Mouse (Mus musculus): ENCODE results near the gene Dlg4. TPM values are rescaled to one million over a fixed set of nuclear protein-coding genes. Genes with fewer than 3 reads are reported as not detected.

Dlg4 gene
- total and polyA plus RNA-seq, 2 experiments from 2014 or later, result 14.3 to 230 TPM

DNA sequence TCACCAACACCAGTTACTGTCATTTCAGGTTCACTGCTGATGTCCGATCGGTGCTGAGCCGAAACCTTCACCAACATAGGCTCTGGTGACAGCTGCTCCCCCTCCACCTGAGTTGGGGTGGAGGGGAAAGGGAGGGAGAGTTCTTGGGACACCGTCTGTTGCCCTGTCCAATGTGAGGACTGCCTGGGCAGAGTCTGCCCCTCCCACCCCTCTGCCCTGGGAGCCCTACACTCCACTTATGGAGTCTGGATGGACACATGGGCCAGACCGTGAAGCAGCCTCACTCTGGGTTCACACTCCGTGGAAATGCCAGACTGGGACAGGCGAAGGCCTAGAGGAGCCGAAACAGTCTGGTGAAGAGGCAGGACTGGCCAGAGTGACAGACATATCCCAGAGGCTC, 26.8 kb upstream of the Dlg4 start:
- no peak for ATAC-seq
- Histone ChIP-seq H3K4me1 (ENCODE audit: insufficient read depth) (peaks cover 8% of the 10 kb centered on the region), H3K4me2 (ENCODE audit: low read depth) (no peak overlapping the region), H3K4me3 (ENCODE audit: low read depth, low read length) (no peak overlapping the region), H3K9me3 (ENCODE audit: low read length) (no peaks in the 10 kb centered on the region), H3K36me3 (ENCODE audit: insufficient read depth) (peaks cover 60% of the 10 kb centered on the region), H3K27me3 (ENCODE audit: insufficient read depth, low read length) (no peaks in the 10 kb centered on the region), H3K9ac (no peak overlapping the region), H3K27ac (ENCODE audit: low read depth, low read length) (no peak overlapping the region)
- 88% methylated on average over 8 of the region's 8 CpGs for WGBS
- no peak for DNase-seq
- TF ChIP-seq CTCF (IDR thresholded peaks at IDR 0.05; ENCODE audit: low read depth), result no peak

DNA sequence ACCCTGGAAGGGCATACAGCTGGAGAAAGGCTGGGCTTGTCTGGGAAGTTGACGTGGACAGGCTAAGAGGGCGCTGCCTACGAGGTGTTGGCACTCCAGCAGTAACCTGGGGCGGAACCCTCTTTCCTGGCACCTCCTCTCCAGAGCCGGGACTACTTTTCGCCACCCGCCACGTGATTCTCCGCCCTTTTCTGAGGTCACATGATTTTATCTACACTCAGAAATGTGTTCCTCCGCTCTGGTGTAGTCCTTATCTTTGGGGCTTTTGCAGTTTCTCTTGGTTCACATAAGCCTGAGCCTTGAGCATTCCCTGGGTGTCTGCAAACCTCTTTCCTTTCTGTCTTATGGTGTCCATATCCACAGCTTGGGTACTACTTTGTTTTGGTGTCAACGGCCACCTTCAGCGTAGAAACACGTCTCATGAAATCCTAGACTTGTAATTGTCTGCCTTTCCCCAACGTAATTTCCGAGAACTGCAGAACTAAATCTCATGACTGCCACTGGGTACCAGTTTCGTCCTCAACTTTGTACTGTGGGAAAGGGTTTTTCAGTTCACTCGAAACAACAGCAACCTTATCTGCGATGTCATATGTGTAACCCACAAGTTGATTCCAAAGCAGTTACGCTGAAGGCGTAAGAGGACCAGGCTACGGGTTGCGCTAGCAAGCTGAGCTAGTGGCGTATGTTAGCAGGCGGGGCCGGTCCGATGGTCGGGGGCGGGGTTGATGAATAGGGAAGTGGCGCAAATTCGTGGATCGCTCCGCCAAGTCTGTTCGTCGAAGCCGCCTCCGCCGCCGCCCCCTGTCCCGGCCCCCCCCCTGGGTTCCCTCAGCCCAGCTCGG, 25.7 kb upstream of the Dlg4 start, which contains the start of gene Gabarap:
Gene Gabarap, plus strand, starts transcription at position 294 of the 842 bp plus-strand sequence.
- Histone ChIP-seq H3K4me1 (ENCODE audit: insufficient read depth) (peaks cover 8% of the 10 kb centered on the region), H3K27ac (ENCODE audit: low read depth, low read length) (peak within 1 kb of the TSS; percentile 90), H3K9ac (peak within 1 kb of the TSS; percentile 88), H3K9me3 (ENCODE audit: low read length) (no peaks in the 10 kb centered on the region), H3K36me3 (ENCODE audit: insufficient read depth) (peaks cover 54% of the 10 kb centered on the region), H3K4me2 (ENCODE audit: low read depth) (peak within 1 kb of the TSS; percentile 73), H3K4me3 (ENCODE audit: low read depth, low read length) (peak within 1 kb of the TSS; percentile 79), H3K27me3 (ENCODE audit: insufficient read depth, low read length) (no peaks in the 10 kb centered on the region)
- DNase-seq, result peak; percentile 97
- under 1% methylated on average over 40 of the region's 40 CpGs for WGBS
- peak; percentile 76 for ATAC-seq
- TF ChIP-seq CTCF (IDR thresholded peaks at IDR 0.05; ENCODE audit: low read depth), result no peak

DNA sequence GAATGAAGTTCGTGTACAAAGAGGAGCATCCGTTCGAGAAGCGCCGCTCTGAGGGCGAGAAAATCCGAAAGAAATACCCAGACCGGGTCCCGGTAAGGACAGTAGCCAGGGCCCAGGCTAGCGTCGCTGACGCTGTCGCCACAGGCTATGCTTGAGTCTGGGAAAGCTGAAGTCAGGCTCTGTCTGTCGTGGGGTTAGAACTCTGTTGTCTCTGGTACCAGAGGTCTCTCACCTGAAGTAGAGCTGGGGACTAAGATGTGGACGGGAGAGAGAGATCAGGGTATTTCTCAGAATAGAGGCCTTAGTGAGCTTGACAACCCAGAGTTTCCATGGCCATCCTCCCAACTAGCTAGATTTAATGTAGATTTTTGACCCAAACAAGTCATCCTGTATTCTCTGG, 25.0 kb upstream of the Dlg4 start:
- no peaks in the 10 kb centered on the region for H3K27me3 ChIP-seq (ENCODE audit: insufficient read depth, low read length)
- H3K9me3 ChIP-seq (ENCODE audit: low read length), result no peaks in the 10 kb centered on the region
- H3K4me3 ChIP-seq (ENCODE audit: low read depth, low read length), result peak overlapping the region; percentile 79
- H3K9ac ChIP-seq, result peak overlapping the region; percentile 88
- H3K27ac ChIP-seq (ENCODE audit: low read depth, low read length), result peak overlapping the region; percentile 90
- WGBS, result 0% methylated on average over 15 of the region's 15 CpGs
- peaks cover 48% of the 10 kb centered on the region for H3K36me3 ChIP-seq (ENCODE audit: insufficient read depth)
- ATAC-seq (peak; percentile 9; the same call in 1 of the 2 replicates), DNase-seq (no peak)
- peaks cover 8% of the 10 kb centered on the region for H3K4me1 ChIP-seq (ENCODE audit: insufficient read depth)
- TF ChIP-seq CTCF (IDR thresholded peaks at IDR 0.05; ENCODE audit: low read depth), result no peak
- peak overlapping the region; percentile 73 for H3K4me2 ChIP-seq (ENCODE audit: low read depth)

DNA sequence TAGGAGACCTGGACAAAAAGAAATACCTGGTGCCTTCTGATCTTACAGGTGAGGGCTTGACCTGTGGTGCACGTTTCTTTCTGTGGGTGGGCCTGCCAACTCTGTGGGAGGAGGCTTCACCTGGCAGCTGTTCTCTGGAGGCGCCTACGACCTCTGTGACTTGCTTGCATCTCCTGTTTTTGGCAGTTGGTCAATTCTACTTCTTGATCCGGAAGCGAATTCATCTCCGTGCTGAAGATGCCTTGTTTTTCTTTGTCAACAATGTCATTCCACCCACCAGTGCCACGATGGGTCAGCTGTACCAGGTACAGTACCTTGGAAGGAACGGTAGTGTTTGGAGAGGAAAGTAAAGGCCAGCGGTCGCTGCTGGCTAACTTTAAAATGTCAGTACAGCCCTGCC, 24.3 kb upstream of the Dlg4 start:
- Histone ChIP-seq H3K27me3 (ENCODE audit: insufficient read depth, low read length) (no peaks in the 10 kb centered on the region), H3K9me3 (ENCODE audit: low read length) (no peaks in the 10 kb centered on the region), H3K9ac (peak overlapping the region; percentile 88), H3K4me2 (ENCODE audit: low read depth) (peak overlapping the region; percentile 73), H3K36me3 (ENCODE audit: insufficient read depth) (peaks cover 42% of the 10 kb centered on the region), H3K4me3 (ENCODE audit: low read depth, low read length) (peak overlapping the region; percentile 79), H3K4me1 (ENCODE audit: insufficient read depth) (peaks cover 8% of the 10 kb centered on the region), H3K27ac (ENCODE audit: low read depth, low read length) (no peak overlapping the region)
- TF ChIP-seq CTCF (IDR thresholded peaks at IDR 0.05; ENCODE audit: low read depth), result no peak
- no peak for DNase-seq
- 82% methylated on average over 10 of the region's 10 CpGs for WGBS
- ATAC-seq, result no peak

DNA sequence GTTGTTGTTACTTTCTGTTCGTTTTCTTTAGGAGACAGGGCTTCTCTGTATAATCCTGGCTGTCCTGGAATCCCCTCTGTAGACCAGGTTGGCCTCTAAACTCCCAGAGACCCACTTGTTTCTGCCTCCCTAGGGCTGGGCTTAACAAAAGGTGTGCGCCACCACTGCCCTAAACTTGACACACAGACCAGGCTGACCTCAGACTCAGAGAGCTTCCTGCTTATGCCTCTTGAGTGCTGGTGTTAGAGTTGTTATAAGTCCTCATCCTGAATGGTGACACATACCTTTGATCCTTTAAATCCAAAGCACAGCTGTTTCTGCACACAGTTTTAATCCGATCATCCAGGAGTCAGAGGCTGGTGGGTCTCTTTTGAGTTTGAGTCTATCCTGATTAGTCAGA, 23.8 kb upstream of the Dlg4 start:
- no peak overlapping the region for H3K4me3 ChIP-seq (ENCODE audit: low read depth, low read length)
- WGBS, result 86% methylated on average over 3 of the region's 3 CpGs

DNA sequence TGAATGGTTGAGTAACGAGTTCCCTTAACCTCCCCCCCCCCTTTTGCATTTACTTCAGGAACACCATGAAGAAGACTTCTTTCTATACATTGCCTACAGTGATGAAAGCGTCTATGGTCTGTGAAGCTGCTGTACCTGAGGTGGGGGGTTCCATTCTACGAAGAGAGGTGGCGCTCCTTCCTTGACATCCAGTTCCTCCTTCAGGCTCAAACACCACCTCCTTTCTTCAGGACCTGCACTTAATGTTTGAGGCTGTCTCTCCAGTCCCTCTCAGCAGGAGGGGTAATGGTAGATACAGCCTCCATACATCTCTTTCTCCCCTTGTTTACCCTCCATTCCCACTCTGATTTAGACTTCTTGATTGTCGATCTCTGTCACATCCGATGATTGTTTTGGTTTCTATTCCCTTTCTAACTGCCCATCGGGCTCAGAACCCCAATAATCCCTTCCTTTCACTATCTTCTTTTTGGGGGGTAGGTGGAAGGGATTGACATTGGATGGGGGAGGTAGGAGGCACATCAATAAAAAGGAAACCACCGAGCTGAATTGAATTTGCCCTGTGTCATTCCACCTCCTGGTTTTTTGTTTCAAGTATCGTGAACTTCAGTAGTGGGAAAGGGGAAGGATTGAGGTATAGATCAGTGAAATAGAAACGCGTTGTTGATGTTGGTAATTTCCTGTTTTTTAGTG, 22.2 kb upstream of the Dlg4 start:
- Histone ChIP-seq H3K36me3 (ENCODE audit: insufficient read depth) (peaks cover 37% of the 10 kb centered on the region), H3K27me3 (ENCODE audit: insufficient read depth, low read length) (no peaks in the 10 kb centered on the region), H3K4me2 (ENCODE audit: low read depth) (no peak overlapping the region), H3K4me3 (ENCODE audit: low read depth, low read length) (no peak overlapping the region), H3K9ac (no peak overlapping the region), H3K4me1 (ENCODE audit: insufficient read depth) (peaks cover 17% of the 10 kb centered on the region), H3K9me3 (ENCODE audit: low read length) (no peaks in the 10 kb centered on the region), H3K27ac (ENCODE audit: low read depth, low read length) (no peak overlapping the region)
- DNase-seq, result no peak
- peak; percentile 35; the same call in 1 of the 2 replicates for TF ChIP-seq CTCF (IDR thresholded peaks at IDR 0.05; ENCODE audit: low read depth)
- no peak for ATAC-seq
- 83% methylated on average over 11 of the region's 11 CpGs for whole genome bisulfite sequencing

More for the DNA sequence above, 23.8 kb upstream of the Dlg4 start:
- Histone ChIP-seq H3K4me1 (ENCODE audit: insufficient read depth) (peaks cover 14% of the 10 kb centered on the region), H3K36me3 (ENCODE audit: insufficient read depth) (peaks cover 39% of the 10 kb centered on the region), H3K9me3 (ENCODE audit: low read length) (no peaks in the 10 kb centered on the region), H3K27ac (ENCODE audit: low read depth, low read length) (no peak overlapping the region), H3K4me2 (ENCODE audit: low read depth) (peak overlapping the region; percentile 73), H3K27me3 (ENCODE audit: insufficient read depth, low read length) (no peaks in the 10 kb centered on the region), H3K9ac (no peak overlapping the region)
- no peak for ATAC-seq
- no peak for DNase-seq
- TF ChIP-seq CTCF (IDR thresholded peaks at IDR 0.05; ENCODE audit: low read depth), result no peak

Data from forebrain, postnatal 0 days (tissue).